Mouse (Mus musculus) stomach, embryonic 16.5 days (tissue): ENCODE data around the gene Twist2. TPM values are rescaled to one million over a fixed set of nuclear protein-coding genes. Genes with fewer than 3 reads are reported as not detected.

Experiments
- ATAC-seq: fragments of 200-750 bp; cut with Nextera tagmentation; 2 replicates; pipeline ENCODE4 v1.8.0; 2017; ENCODE audit warnings: moderate number of reproducible peaks, moderate TSS enrichment; ENCODE audit not compliant: insufficient read depth, low FRiP score
- H3K27ac ChIP-seq: fragments of 300-500 bp; sonication (generic); 2 replicates; pipeline ENCODE4 v1.5.1; 2014; ENCODE audit warnings: low read length
- H3K27me3 ChIP-seq: fragments of 300-500 bp; sonication (generic); 2 replicates; pipeline ENCODE4 v1.6.1; 2014; ENCODE audit warnings: low read length, control low read depth, mixed read lengths; ENCODE audit not compliant: control insufficient read depth, insufficient read depth
- H3K36me3 ChIP-seq: fragments of 300-500 bp; sonication (generic); 2 replicates; pipeline ENCODE4 v1.6.1; 2014; ENCODE audit warnings: low read length; ENCODE audit not compliant: control insufficient read depth, insufficient read depth
- H3K4me1 ChIP-seq: fragments of 300-500 bp; sonication (generic); 2 replicates; pipeline ENCODE4 v1.6.1; 2014; ENCODE audit warnings: low read length, control low read depth, mixed read lengths; ENCODE audit not compliant: control insufficient read depth, insufficient read depth
- H3K4me2 ChIP-seq: fragments of 300-500 bp; sonication (generic); 2 replicates; pipeline ENCODE4 v1.6.1; 2014; ENCODE audit warnings: low read depth, low read length, mixed read lengths
- H3K4me3 ChIP-seq: fragments of 300-500 bp; sonication (generic); replicated peaks from 2 replicates; pipeline ENCODE4 v1.5.1; 2014; ENCODE audit warnings: mild to moderate bottlenecking, low read length
- H3K9ac ChIP-seq: fragments of 300-500 bp; sonication (generic); 2 replicates; pipeline ENCODE4 v1.6.1; 2014; ENCODE audit warnings: low read length
- H3K9me3 ChIP-seq: fragments of 300-500 bp; sonication (generic); replicated peaks from 2 replicates; pipeline ENCODE4 v1.6.1; 2016; ENCODE audit warnings: low read length, control low read depth; ENCODE audit not compliant: control insufficient read depth
- WGBS: fragments of 180-500 bp; shearing (Covaris S2); extraction: QIAGEN DNeasy Blood & Tissue Kit; methylation state at CpG from one replicate; pipeline ENCODE4 v1.1.7; 2014; 5-methylcytosine and 5-hydroxymethylcytosine counted together
- polyA plus RNA-seq: library from polyadenylated mRNA; unstranded; fragments of >200 nt; fragmentation: Nextera tagmentation; extraction: Ambion mirVana; gene quantifications from 2 replicates; pipeline ENCODE4 v1.2.1, GENCODE M21; 2015

Twist2 gene
- polyA plus RNA-seq, 1 experiment from 2014 or later, result 8.1 TPM

GRCm38 (mm10) chr1:91856771-91857664 is 55.8 kb downstream of the Twist2 start:
- H3K9ac ChIP-seq, result no peak overlapping the region; the same call in 1 of the 2 replicates
- H3K4me3 ChIP-seq, result no peak overlapping the region
- H3K36me3 ChIP-seq, result no peaks in the 10 kb centered on the region
- WGBS, result 35% methylated on average over 9 of the region's 9 CpGs
- no peak overlapping the region for H3K4me2 ChIP-seq
- H3K27me3 ChIP-seq, result no peaks in the 10 kb centered on the region
- no peaks in the 10 kb centered on the region for H3K9me3 ChIP-seq
- H3K27ac ChIP-seq, result peak overlapping the region; percentile 39; the same call in 1 of the 2 replicates
- H3K4me1 ChIP-seq, result peaks cover 18% of the 10 kb centered on the region
- ATAC-seq, result peak; percentile 73

GRCm38 (mm10) chr1:91858101-91858790 is 57.0 kb downstream of the Twist2 start:
- Histone ChIP-seq H3K36me3 (no peaks in the 10 kb centered on the region), H3K27me3 (no peaks in the 10 kb centered on the region), H3K4me2 (no peak overlapping the region), H3K27ac (no peak overlapping the region), H3K4me1 (peaks cover 18% of the 10 kb centered on the region), H3K9ac (no peak overlapping the region), H3K4me3 (no peak overlapping the region), H3K9me3 (no peaks in the 10 kb centered on the region)
- ATAC-seq, result no peak
- 73% methylated on average over 11 of the region's 11 CpGs for WGBS

- Histone ChIP-seq H3K36me3 (no peaks in the 10 kb centered on the region), H3K4me2 (no peak overlapping the region), H3K27ac (no peak overlapping the region), H3K27me3 (no peaks in the 10 kb centered on the region), H3K9me3 (no peaks in the 10 kb centered on the region), H3K9ac (no peak overlapping the region), H3K4me1 (peaks cover 18% of the 10 kb centered on the region), H3K4me3 (no peak overlapping the region)
- ATAC-seq, result no peak
- WGBS, result 88% methylated on average over 1 of the region's 1 CpGs
These were observed 57.6 kb downstream of the Twist2 start for GRCm38 (mm10) chr1:91858901-91859300.

GRCm38 (mm10) chr1:91861511-91861910 is 60.2 kb downstream of the Twist2 start:
- H3K9me3 ChIP-seq, result no peaks in the 10 kb centered on the region
- no peak overlapping the region for H3K4me2 ChIP-seq
- H3K4me1 ChIP-seq, result peaks cover 14% of the 10 kb centered on the region
- no peaks in the 10 kb centered on the region for H3K36me3 ChIP-seq
- no peak overlapping the region for H3K4me3 ChIP-seq
- no peak overlapping the region for H3K27ac ChIP-seq
- WGBS, result 60% methylated on average over 7 of the region's 7 CpGs
- ATAC-seq, result no peak
- no peak overlapping the region for H3K9ac ChIP-seq
- no peaks in the 10 kb centered on the region for H3K27me3 ChIP-seq

- Histone ChIP-seq H3K9me3 (no peaks in the 10 kb centered on the region), H3K4me3 (no peak overlapping the region), H3K27me3 (no peaks in the 10 kb centered on the region), H3K36me3 (no peaks in the 10 kb centered on the region), H3K4me1 (0 out of 2 replicates have a peak, but pooled peaks cover 9% of the 10 kb centered on the region), H3K27ac (no peak overlapping the region), H3K9ac (no peak overlapping the region), H3K4me2 (no peak overlapping the region)
- WGBS, result 56% methylated on average over 2 of the region's 2 CpGs
- no peak for ATAC-seq
These were observed 64.7 kb downstream of the Twist2 start for GRCm38 (mm10) chr1:91866001-91866400.

GRCm38 (mm10) chr1:91871101-91871500 is 69.8 kb downstream of the Twist2 start:
- Histone ChIP-seq H3K36me3 (no peaks in the 10 kb centered on the region), H3K9me3 (no peaks in the 10 kb centered on the region), H3K9ac (peak overlapping the region; percentile 21; the same call in 1 of the 2 replicates), H3K4me1 (peaks cover 32% of the 10 kb centered on the region), H3K4me2 (no peak overlapping the region), H3K4me3 (no peak overlapping the region), H3K27ac (no peak overlapping the region), H3K27me3 (no peaks in the 10 kb centered on the region)
- ATAC-seq, result no peak
- WGBS, result 39% methylated on average over 6 of the region's 6 CpGs

- WGBS, result 26% methylated on average over 8 of the region's 8 CpGs
- H3K27ac ChIP-seq, result peak overlapping the region; percentile 60; the same call in 1 of the 2 replicates
- H3K4me1 ChIP-seq, result peaks cover 32% of the 10 kb centered on the region
- H3K4me2 ChIP-seq, result no peak overlapping the region
- H3K9ac ChIP-seq, result 0 out of 2 replicates have a peak overlapping the region, but pooled peaks have one; percentile 17
- H3K36me3 ChIP-seq, result no peaks in the 10 kb centered on the region
- no peak overlapping the region for H3K4me3 ChIP-seq
- ATAC-seq, result peak; percentile 52; the same call in 1 of the 2 replicates
- no peaks in the 10 kb centered on the region for H3K9me3 ChIP-seq
- no peaks in the 10 kb centered on the region for H3K27me3 ChIP-seq
These were observed 71.3 kb downstream of the Twist2 start for GRCm38 (mm10) chr1:91872388-91873059.

GRCm38 (mm10) chr1:91873572-91874285 is 72.5 kb downstream of the Twist2 start:
- Histone ChIP-seq H3K36me3 (no peaks in the 10 kb centered on the region), H3K4me1 (peaks cover 32% of the 10 kb centered on the region), H3K4me3 (no peak overlapping the region), H3K27ac (peak overlapping the region; percentile 60; the same call in 1 of the 2 replicates), H3K9me3 (no peaks in the 10 kb centered on the region), H3K27me3 (no peaks in the 10 kb centered on the region), H3K9ac (no peak overlapping the region), H3K4me2 (no peak overlapping the region)
- no peak for ATAC-seq
- WGBS, result 54% methylated on average over 10 of the region's 10 CpGs
